17 mouse cellular contexts compared by ENCODE assay signal in the genomic region with DNA sequence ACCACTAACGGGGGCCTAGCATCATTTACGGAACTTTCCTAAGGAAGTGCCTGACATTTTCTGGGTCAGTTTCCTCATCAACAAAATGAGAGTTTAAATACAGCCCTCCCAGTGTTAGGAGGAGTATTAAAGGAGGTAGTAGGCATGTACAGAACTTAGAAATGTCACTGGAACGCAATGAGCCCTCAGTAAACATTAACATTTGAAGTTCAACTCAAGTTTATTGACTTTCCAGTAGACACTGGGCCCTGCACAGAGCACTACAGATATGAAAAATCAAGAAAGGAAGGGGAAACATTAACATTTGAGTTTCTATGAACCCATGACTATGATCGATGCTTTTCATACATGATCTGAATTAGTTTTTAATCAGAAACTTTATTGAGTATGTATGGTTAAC. TPM values are rescaled to one million over a fixed set of nuclear protein-coding genes. Genes with fewer than 3 reads are reported as not detected.
"Had no signal": no experiment of that assay in that cellular context is flagged by ENCODE, and none has a peak within 500 bp of the region (broad histone marks: within the 10 kb centered on the region; RNA-seq: fewer than 3 reads in every experiment).

No protein-coding gene starts in this region.

- H3K27ac ChIP-seq: limb, embryonic 13.5 days; limb, embryonic 15.5 days; liver, embryonic 12.5 days; liver, embryonic 14.5 days; macrophage; midbrain, embryonic 13.5 days; midbrain, embryonic 15.5 days; neural tube, embryonic 12.5 days; stomach, embryonic 15.5 days had no signal

- H3K36me3 ChIP-seq: limb, embryonic 13.5 days; limb, embryonic 15.5 days; liver, embryonic 12.5 days; midbrain, embryonic 13.5 days; midbrain, embryonic 15.5 days; neural tube, embryonic 12.5 days; stomach, embryonic 15.5 days had no signal

- H3K4me1 ChIP-seq: liver, embryonic 12.5 days; megakaryocyte, embryonic 14.5 days had no signal

- H3K9me3 ChIP-seq: limb, embryonic 13.5 days; limb, embryonic 15.5 days; liver, embryonic 12.5 days; midbrain, embryonic 13.5 days; midbrain, embryonic 15.5 days; neural tube, embryonic 12.5 days; stomach, embryonic 15.5 days had no signal

- H3K9ac ChIP-seq: limb, embryonic 13.5 days; limb, embryonic 15.5 days; liver, embryonic 12.5 days; liver, embryonic 14.5 days; midbrain, embryonic 13.5 days; midbrain, embryonic 15.5 days; neural tube, embryonic 12.5 days; stomach, embryonic 15.5 days had no signal

- H3K4me3 ChIP-seq: limb, embryonic 13.5 days; limb, embryonic 15.5 days; liver, embryonic 12.5 days; megakaryocyte, embryonic 14.5 days; midbrain, embryonic 13.5 days; midbrain, embryonic 15.5 days; neural tube, embryonic 12.5 days; stomach, embryonic 15.5 days had no signal

- ATAC-seq: liver, embryonic 12.5 days; midbrain, embryonic 13.5 days; midbrain, embryonic 15.5 days had no signal

- H3K4me2 ChIP-seq: limb, embryonic 13.5 days; limb, embryonic 15.5 days; liver, embryonic 12.5 days; midbrain, embryonic 11.5 days; midbrain, embryonic 13.5 days; midbrain, embryonic 15.5 days; neural tube, embryonic 12.5 days; stomach, embryonic 15.5 days had no signal

- H3K27me3 ChIP-seq: limb, embryonic 13.5 days; limb, embryonic 15.5 days; liver, embryonic 12.5 days; megakaryocyte, embryonic 14.5 days; midbrain, embryonic 13.5 days; midbrain, embryonic 15.5 days; neural tube, embryonic 12.5 days; stomach, embryonic 15.5 days had no signal

- DNase-seq: right cerebral cortex, postnatal 14 days; thymus, adult 2 months; thymus, postnatal 25 days; thymus, postnatal 4 days had no signal

RNA-seq across cellular contexts. Expression of a gene that starts 30.1 kb away (rescaled TPM):
- total RNA-seq: megakaryocyte progenitor cell, adult 5-6 weeks; monocyte, adult 5-6 weeks had no signal
- polyA plus RNA-seq: macrophage had no signal
